Mouse (Mus musculus): Measurements from ENCODE around the gene Ccdc155.

- no peak for TF ChIP-seq CTCF (IDR thresholded peaks at IDR 0.05; ENCODE audit: low read depth)
- no peak for TF ChIP-seq EP300 (IDR thresholded peaks at IDR 0.05; ENCODE audit: low read depth)
These were observed 22.5 kb downstream of the Ccdc155 start for GRCm38 (mm10) chr7:45182199-45182601.
